Mouse (Mus musculus): ENCODE results near the gene Gm2042.
"Not testable (repeated sequence)": the region's sequence is repeated elsewhere in the genome, so short reads cannot be mapped to it uniquely, and the experiment has no call there.

Gm2042 gene

GRCm38 (mm10) chr12:87953780-87954179, at the start of gene Gm2042:
Gene Gm2042, plus strand, starts transcription at chr12:87954080.
- not testable (repeated sequence) for DNase-seq

DNA sequence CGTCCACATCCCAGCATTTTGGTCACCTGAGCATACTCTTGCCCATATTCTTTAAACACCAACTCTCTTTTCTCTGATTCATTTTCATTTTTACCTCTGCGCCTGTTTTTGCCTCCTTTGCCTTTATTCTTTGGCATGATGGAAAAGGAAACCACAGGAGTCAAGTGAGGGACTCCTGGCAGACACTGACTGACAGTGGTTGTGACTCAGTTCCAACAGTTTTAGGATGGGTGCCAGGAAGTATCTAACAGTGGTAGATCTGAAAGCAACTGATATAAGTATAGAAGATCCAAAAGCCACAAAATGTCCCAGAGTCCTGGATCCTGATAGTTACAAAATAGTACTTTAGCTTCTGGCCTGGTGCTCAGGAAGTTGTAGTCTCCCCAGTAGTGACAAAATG, 34.2 kb upstream of the Gm2042 start, which contains the start of gene Gm2035:
Gm2035 (minus strand) TSS at position 137 of the 400 bp plus-strand sequence.
- DNase-seq = not testable (repeated sequence)

- DNase-seq = not testable (repeated sequence)
Measured at GRCm38 (mm10) chr12:87984000-87984399, 30.1 kb downstream of the Gm2042 start.

DNA sequence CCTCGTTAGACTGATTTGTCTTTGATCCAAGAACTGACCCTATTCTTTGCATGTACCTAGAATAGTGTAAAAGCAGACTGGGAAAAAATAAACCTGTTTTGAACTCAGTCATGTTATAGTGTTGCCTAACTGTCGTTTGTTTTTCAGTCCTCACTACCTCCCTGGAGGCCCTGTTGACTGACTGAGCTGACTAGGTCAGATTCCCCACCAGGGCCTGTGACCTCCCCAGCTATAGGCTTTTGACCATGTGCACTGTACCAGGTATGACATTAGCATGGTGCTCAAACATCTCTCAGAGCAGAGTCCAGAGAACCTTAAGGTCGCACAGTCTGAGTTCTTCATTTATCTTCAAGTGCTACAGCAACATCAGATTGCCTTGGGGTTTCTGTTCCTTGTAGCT, 50.2 kb downstream of the Gm2042 start:
- not testable (repeated sequence) for DNase-seq
